Mouse (Mus musculus) midbrain, embryonic 13.5 days (tissue): ENCODE measurements around the gene Ndufb8. TPM values are rescaled to one million over a fixed set of nuclear protein-coding genes. Genes with fewer than 3 reads are reported as not detected.

Experiments used
- ATAC-seq: fragments of 200-750 bp; cut with Nextera tagmentation; 2 replicates; pipeline ENCODE4 v1.8.0; 2017; ENCODE audit warnings: mild to moderate bottlenecking, moderate TSS enrichment, moderate library complexity
- H3K27ac ChIP-seq: fragments of 300-500 bp; sonication (generic); 2 replicates; pipeline ENCODE4 v1.5.1; 2015; ENCODE audit warnings: inconsistent platforms, mild to moderate bottlenecking, moderate library complexity
- H3K27me3 ChIP-seq: fragments of 300-500 bp; sonication (generic); 2 replicates; pipeline ENCODE4 v1.6.1; 2015; ENCODE audit warnings: mild to moderate bottlenecking, inconsistent platforms
- H3K36me3 ChIP-seq: fragments of 300-500 bp; sonication (generic); 2 replicates; pipeline ENCODE4 v1.6.1; 2015; ENCODE audit warnings: mild to moderate bottlenecking, inconsistent platforms
- H3K4me1 ChIP-seq: fragments of 300-500 bp; sonication (generic); replicated peaks from 2 replicates; pipeline ENCODE4 v1.6.1; 2015; ENCODE audit warnings: inconsistent platforms
- H3K4me2 ChIP-seq: fragments of 300-500 bp; sonication (generic); replicated peaks from 2 replicates; pipeline ENCODE4 v1.6.1; 2015; ENCODE audit warnings: moderate library complexity, mild to moderate bottlenecking, inconsistent platforms
- H3K4me3 ChIP-seq: fragments of 300-500 bp; sonication (generic); replicated peaks from 2 replicates; pipeline ENCODE4 v1.5.1; 2015; ENCODE audit warnings: mild to moderate bottlenecking, inconsistent platforms
- H3K9ac ChIP-seq: fragments of 300-500 bp; sonication (generic); replicated peaks from 2 replicates; pipeline ENCODE4 v1.6.1; 2015; ENCODE audit warnings: mild to moderate bottlenecking, inconsistent platforms
- H3K9me3 ChIP-seq: fragments of 300-500 bp; sonication (generic); 2 replicates; pipeline ENCODE4 v1.6.1; 2016; ENCODE audit warnings: mild to moderate bottlenecking, inconsistent platforms
- WGBS: fragments of 180-500 bp; shearing (Covaris S2); methylation state at CpG from one replicate; pipeline ENCODE4 v1.1.7; 2015; 5-methylcytosine and 5-hydroxymethylcytosine counted together
- polyA plus RNA-seq: library from polyadenylated mRNA; unstranded; fragments of >200 nt; fragmentation: Nextera tagmentation; extraction: Ambion mirVana; gene quantifications from 2 replicates; pipeline ENCODE4 v1.2.1, GENCODE M21; 2015

Ndufb8 gene
- polyA plus RNA-seq, 1 experiment from 2014 or later = 548 TPM

DNA sequence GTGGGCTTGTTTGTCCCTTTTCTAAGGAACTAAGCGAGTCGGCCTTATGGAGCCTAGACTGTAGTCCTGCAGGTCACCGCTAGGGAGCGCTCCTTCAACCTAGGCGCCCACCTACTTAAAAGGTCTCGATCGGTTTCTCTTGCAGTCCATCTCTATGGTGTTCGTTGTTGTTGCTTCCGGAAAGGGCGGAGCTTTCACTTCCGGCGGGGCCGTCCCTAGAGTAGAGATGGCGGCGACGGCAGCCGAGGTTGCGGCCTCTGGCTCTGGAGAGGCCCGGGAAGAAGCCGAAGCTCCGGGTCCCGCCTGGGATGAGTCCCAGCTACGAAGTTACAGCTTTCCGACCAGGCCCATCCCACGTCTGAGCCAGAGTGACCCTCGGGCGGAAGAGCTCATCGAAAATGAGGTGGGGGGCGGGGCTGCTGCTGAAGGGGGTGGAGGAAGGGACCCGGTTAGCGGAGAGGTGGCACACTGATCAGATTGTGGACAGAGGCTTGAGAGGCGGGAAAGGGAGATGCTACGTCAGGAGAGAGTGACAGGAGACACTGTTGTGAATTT, 7.5 kb upstream of the Ndufb8 start, which contains the start of gene Hif1an:
Gene Hif1an, plus strand, starts transcription at position 199 of the 555 bp plus-strand sequence.
- peak; percentile 99 for ATAC-seq
- peaks cover 15% of the 10 kb centered on the region for H3K27me3 ChIP-seq
- H3K4me2 ChIP-seq = peak within 1 kb of the TSS; percentile 82
- peak within 1 kb of the TSS; percentile 79 for H3K4me3 ChIP-seq
- under 1% methylated on average over 33 of the region's 33 CpGs for WGBS
- H3K27ac ChIP-seq = peak within 1 kb of the TSS; percentile 84
- H3K9me3 ChIP-seq = no peaks in the 10 kb centered on the region
- H3K4me1 ChIP-seq = peaks cover 26% of the 10 kb centered on the region
- peak within 1 kb of the TSS; percentile 82 for H3K9ac ChIP-seq
- H3K36me3 ChIP-seq = peaks cover 31% of the 10 kb centered on the region

DNA sequence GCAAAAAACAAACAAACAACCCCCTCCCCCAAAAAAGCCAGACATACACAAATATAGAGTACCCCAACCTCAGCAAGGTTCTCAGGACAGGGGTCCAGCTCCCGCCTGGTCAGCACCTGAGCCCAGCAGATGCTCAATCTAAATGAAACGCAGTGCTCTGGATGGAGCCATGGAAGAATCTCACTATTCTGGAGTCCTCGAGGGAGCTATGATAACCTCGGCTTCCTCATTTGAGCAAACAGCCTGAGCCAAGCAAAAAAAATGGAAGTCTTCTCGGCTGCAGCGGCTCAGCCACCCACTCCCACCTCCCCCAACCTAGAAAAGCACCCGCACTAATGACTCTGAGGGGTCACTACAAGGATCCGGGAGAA, 765 bp downstream of the Ndufb8 start:
- Histone ChIP-seq H3K4me1 (peaks cover 16% of the 10 kb centered on the region), H3K27ac (0 out of 2 replicates have a peak overlapping the region, but pooled peaks have one; percentile 64), H3K4me3 (peak overlapping the region; percentile 87), H3K36me3 (peaks cover 41% of the 10 kb centered on the region), H3K4me2 (peak overlapping the region; percentile 97), H3K9me3 (no peaks in the 10 kb centered on the region), H3K27me3 (peaks cover 13% of the 10 kb centered on the region), H3K9ac (peak overlapping the region; percentile 92)
- no peak; the same call in 1 of the 2 replicates for ATAC-seq
- WGBS = 4% methylated on average over 8 of the region's 8 CpGs

GRCm38 (mm10) chr19:44553286-44553685, 2.0 kb downstream of the Ndufb8 start:
- H3K9ac ChIP-seq = no peak overlapping the region
- no peaks in the 10 kb centered on the region for H3K9me3 ChIP-seq
- peaks cover 16% of the 10 kb centered on the region for H3K4me1 ChIP-seq
- H3K4me2 ChIP-seq = peak overlapping the region; percentile 97; the same call in 1 of the 2 replicates
- no peak for ATAC-seq
- H3K4me3 ChIP-seq = no peak overlapping the region; the same call in 1 of the 2 replicates
- H3K36me3 ChIP-seq = peaks cover 53% of the 10 kb centered on the region
- H3K27me3 ChIP-seq = peaks cover 6% of the 10 kb centered on the region
- H3K27ac ChIP-seq = no peak overlapping the region
- 92% methylated on average over 4 of the region's 4 CpGs for WGBS

DNA sequence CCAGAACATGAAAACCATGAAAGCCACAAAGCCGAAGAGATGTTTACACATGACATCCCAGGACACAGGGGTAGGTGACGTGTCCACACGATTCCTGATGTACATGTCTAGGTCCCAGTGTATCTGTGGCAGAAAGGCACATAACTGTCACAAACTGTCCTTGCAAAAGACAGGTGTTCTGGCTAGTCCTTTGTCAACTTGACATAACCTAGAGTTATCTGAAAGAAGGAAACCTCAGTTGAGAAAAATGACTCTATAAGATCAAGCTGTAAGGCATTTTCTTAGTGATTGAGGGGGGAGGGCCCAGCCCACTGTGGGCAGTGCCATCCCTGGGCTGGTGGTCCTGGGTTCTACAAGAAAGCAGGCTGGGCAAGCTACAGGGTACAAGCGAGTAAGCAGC, 2.5 kb downstream of the Ndufb8 start, which contains the start of gene Gm20538:
Gene Gm20538, minus strand, starts transcription at position 101 of the 400 bp plus-strand sequence.
- H3K4me2 ChIP-seq = peak within 1 kb of the TSS; percentile 97; the same call in 1 of the 2 replicates
- no peak within 1 kb of the TSS for H3K27ac ChIP-seq
- no peak within 1 kb of the TSS; the same call in 1 of the 2 replicates for H3K4me3 ChIP-seq
- ATAC-seq = no peak
- 95% methylated on average over 4 of the region's 4 CpGs for WGBS
- peaks cover 58% of the 10 kb centered on the region for H3K36me3 ChIP-seq
- peaks cover 2% of the 10 kb centered on the region; the same call in 1 of the 2 replicates for H3K27me3 ChIP-seq
- H3K4me1 ChIP-seq = peaks cover 16% of the 10 kb centered on the region
- no peak within 1 kb of the TSS for H3K9ac ChIP-seq
- no peaks in the 10 kb centered on the region for H3K9me3 ChIP-seq

DNA sequence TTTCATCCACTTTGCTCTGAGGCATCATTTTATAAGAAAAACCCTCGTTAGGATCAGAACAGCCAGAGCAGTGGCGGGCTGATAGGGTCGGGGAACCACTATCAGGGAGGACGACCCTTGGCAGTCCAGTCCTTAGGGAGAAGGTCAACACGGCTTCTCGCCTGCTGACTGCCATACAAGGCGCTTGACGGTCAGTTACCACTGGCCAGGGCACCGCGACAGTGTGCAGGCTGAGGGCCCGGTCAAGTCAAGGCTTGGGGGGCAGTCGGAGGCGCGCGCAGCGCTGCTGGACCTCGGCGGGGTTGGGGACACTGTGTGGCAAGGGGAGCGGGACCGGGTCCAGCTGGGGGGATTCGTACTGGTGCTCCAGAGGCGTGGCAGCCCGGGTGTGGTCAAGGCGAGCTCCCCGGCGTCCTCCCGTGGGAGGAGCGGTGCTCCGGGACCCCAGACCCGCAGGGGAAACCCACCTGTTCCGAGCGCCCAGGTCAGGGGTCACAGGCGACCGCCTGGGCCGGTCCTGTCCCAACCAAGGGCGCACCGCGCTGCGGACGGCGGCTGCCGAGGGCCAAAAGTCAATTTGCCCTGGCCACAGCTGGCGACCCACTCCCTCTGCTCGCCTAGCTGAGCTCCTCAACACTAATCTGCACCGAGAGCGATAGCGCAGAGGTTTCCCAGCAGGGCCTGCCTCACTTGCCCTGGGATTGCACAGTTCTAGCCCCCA, 9.8 kb downstream of the Ndufb8 start, which contains the start of gene Sec31b:
Gene Sec31b, minus strand, starts transcription at position 544 of the 721 bp plus-strand sequence.
- Histone ChIP-seq H3K27ac (no peak within 1 kb of the TSS), H3K9ac (peak within 1 kb of the TSS; percentile 61; the same call in 1 of the 2 replicates), H3K27me3 (peaks cover 51% of the 10 kb centered on the region), H3K4me2 (peak within 1 kb of the TSS; percentile 67), H3K4me1 (peaks cover 7% of the 10 kb centered on the region), H3K36me3 (peaks cover 28% of the 10 kb centered on the region), H3K9me3 (peaks cover 11% of the 10 kb centered on the region), H3K4me3 (peak within 1 kb of the TSS; percentile 45)
- ATAC-seq = peak; percentile 55
- 2% methylated on average over 47 of the region's 47 CpGs for WGBS

GRCm38 (mm10) chr19:44544775-44545174, 10.5 kb downstream of the Ndufb8 start:
- H3K27ac ChIP-seq = no peak overlapping the region
- 4% methylated on average over 13 of the region's 13 CpGs for WGBS
- no peak overlapping the region for H3K9ac ChIP-seq
- peaks cover 21% of the 10 kb centered on the region for H3K36me3 ChIP-seq
- peak overlapping the region; percentile 45; the same call in 1 of the 2 replicates for H3K4me3 ChIP-seq
- H3K4me2 ChIP-seq = peak overlapping the region; percentile 67
- ATAC-seq = no peak
- peaks cover 18% of the 10 kb centered on the region for H3K9me3 ChIP-seq
- peaks cover 7% of the 10 kb centered on the region for H3K4me1 ChIP-seq
- peaks cover 51% of the 10 kb centered on the region for H3K27me3 ChIP-seq

- H3K4me2 ChIP-seq = no peak overlapping the region
- peaks cover 17% of the 10 kb centered on the region for H3K36me3 ChIP-seq
- 47% methylated on average over 10 of the region's 10 CpGs for WGBS
- H3K27ac ChIP-seq = no peak overlapping the region
- no peak overlapping the region for H3K9ac ChIP-seq
- peaks cover 54% of the 10 kb centered on the region for H3K27me3 ChIP-seq
- H3K4me1 ChIP-seq = peaks cover 7% of the 10 kb centered on the region
- no peak for ATAC-seq
- peaks cover 18% of the 10 kb centered on the region for H3K9me3 ChIP-seq
- no peak overlapping the region for H3K4me3 ChIP-seq
Observed at GRCm38 (mm10) chr19:44544372-44544771, 10.9 kb downstream of the Ndufb8 start.

DNA sequence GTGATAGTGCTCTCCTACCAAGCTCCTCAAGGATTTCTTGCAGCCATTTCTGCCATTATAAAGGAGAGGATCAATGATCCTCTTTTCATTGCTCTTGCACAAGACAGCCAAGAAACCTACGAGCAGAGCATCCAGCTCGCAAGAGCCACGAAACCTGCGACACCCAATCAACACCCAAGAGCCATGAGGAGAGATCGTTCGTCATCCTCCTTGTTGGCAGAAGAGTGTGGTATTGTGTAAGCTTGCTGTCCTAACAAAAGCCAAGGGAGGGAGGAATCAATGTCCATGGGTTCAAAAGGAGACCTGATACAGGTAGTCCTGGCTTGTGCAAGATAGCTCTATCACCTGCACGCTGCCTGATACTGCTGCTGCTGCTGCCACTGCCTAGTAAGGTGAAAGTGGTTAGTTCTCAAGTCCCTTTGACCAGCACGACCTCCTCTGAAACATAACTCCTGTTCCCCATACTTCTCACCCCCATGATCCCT, 12.5 kb downstream of the Ndufb8 start:
- Histone ChIP-seq H3K9me3 (peaks cover 18% of the 10 kb centered on the region), H3K4me3 (no peak overlapping the region), H3K27ac (no peak overlapping the region), H3K4me2 (no peak overlapping the region), H3K9ac (no peak overlapping the region), H3K4me1 (peaks cover 7% of the 10 kb centered on the region), H3K27me3 (peaks cover 54% of the 10 kb centered on the region), H3K36me3 (0 out of 2 replicates have a peak, but pooled peaks cover under 1% of the 10 kb centered on the region)
- ATAC-seq = no peak
- WGBS = 89% methylated on average over 8 of the region's 8 CpGs

- Histone ChIP-seq H3K27me3 (peaks cover 36% of the 10 kb centered on the region), H3K9me3 (peaks cover 18% of the 10 kb centered on the region), H3K4me3 (no peak overlapping the region), H3K36me3 (no peaks in the 10 kb centered on the region), H3K9ac (0 out of 2 replicates have a peak overlapping the region, but pooled peaks have one; percentile 10), H3K4me2 (no peak overlapping the region), H3K27ac (no peak overlapping the region), H3K4me1 (no peaks in the 10 kb centered on the region)
- WGBS = 86% methylated on average over 8 of the region's 8 CpGs
- ATAC-seq = no peak
Observed at GRCm38 (mm10) chr19:44537416-44537815, 17.8 kb downstream of the Ndufb8 start.

- Histone ChIP-seq H3K4me2 (no peak overlapping the region), H3K9ac (no peak overlapping the region), H3K9me3 (peaks cover 6% of the 10 kb centered on the region), H3K27me3 (peaks cover 53% of the 10 kb centered on the region), H3K27ac (no peak overlapping the region), H3K36me3 (no peaks in the 10 kb centered on the region), H3K4me3 (no peak overlapping the region), H3K4me1 (no peaks in the 10 kb centered on the region)
- 33% methylated on average over 3 of the region's 3 CpGs for WGBS
- ATAC-seq = no peak
Observed at GRCm38 (mm10) chr19:44535376-44535775, 19.9 kb downstream of the Ndufb8 start.

- H3K9me3 ChIP-seq = no peaks in the 10 kb centered on the region
- no peak for ATAC-seq
- H3K36me3 ChIP-seq = no peaks in the 10 kb centered on the region
- 81% methylated on average over 6 of the region's 6 CpGs for WGBS
- no peak overlapping the region for H3K4me3 ChIP-seq
- no peak overlapping the region for H3K9ac ChIP-seq
- no peaks in the 10 kb centered on the region for H3K4me1 ChIP-seq
- no peak overlapping the region for H3K4me2 ChIP-seq
- H3K27me3 ChIP-seq = peaks cover 95% of the 10 kb centered on the region
- H3K27ac ChIP-seq = no peak overlapping the region
Observed at GRCm38 (mm10) chr19:44530018-44530417, 25.2 kb downstream of the Ndufb8 start.
